Mouse (Mus musculus): ENCODE data around the gene Olfr153. TPM values are rescaled to one million over a fixed set of nuclear protein-coding genes. Genes with fewer than 3 reads are reported as not detected.
"Not testable (repeated sequence)": the region's sequence is repeated elsewhere in the genome, so short reads cannot be mapped to it uniquely, and the experiment has no call there.

Gene Olfr153
- polyA plus RNA-seq (2012; rRNA removed) (not detected in 2 replicates), polyA plus RNA-seq (2014; fragmentation: Nextera tagmentation; extraction: Ambion mirVana) (not detected in 2 replicates)

DNA sequence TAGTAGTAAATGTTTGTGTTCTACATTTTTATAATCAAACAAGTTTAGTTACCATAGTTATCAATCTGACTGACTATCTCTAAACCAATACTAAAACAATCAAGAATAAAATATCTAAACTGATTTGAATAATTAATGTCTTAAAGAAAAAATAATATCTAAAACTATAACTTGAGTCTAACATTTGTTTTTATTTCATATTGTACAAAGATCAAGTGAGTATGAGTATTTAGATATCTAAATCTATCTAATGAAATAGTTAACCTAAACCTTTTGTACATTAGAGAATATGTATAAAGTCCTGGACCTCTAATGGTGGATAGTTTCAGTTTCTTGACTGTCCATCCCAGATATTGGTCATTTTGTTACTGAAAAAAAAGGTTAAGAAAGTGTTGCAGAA is at the start of gene Olfr153:
TSS of gene Olfr153 (plus strand) at position 301 of the 400 bp plus-strand sequence.
- H3K9me3 ChIP-seq (ENCODE audit: control insufficient read depth, low read length) = no peaks in the 10 kb centered on the region
- H3K27me3 ChIP-seq (ENCODE audit: control insufficient read depth, insufficient read depth, low read length) = no peaks in the 10 kb centered on the region
- no peaks in the 10 kb centered on the region for H3K4me1 ChIP-seq (ENCODE audit: control insufficient read depth, insufficient read depth, low read length)
- DNase-seq (ENCODE audit: low spot score) = no peak
- no peak for TF ChIP-seq POLR2A (IDR thresholded peaks at IDR 0.05; ENCODE audit: borderline replicate concordance, extremely low read depth, insufficient read depth, insufficient read length)
- ATAC-seq (ENCODE audit: low FRiP score, low read depth) = no peak
- no peak within 1 kb of the TSS for H3K4me3 ChIP-seq (replicated peaks; ENCODE audit: low read length)
- no peaks in the 10 kb centered on the region for H3K36me3 ChIP-seq (ENCODE audit: control insufficient read depth, insufficient read depth, low read length)
- no peak within 1 kb of the TSS for H3K4me2 ChIP-seq (replicated peaks; ENCODE audit: low read depth, low read length, severe bottlenecking)
- no peak within 1 kb of the TSS for H3K9ac ChIP-seq (ENCODE audit: low read depth, low read length, severe bottlenecking)
- H3K27ac ChIP-seq (replicated peaks; ENCODE audit: low read depth, low read length) = no peak within 1 kb of the TSS

DNA sequence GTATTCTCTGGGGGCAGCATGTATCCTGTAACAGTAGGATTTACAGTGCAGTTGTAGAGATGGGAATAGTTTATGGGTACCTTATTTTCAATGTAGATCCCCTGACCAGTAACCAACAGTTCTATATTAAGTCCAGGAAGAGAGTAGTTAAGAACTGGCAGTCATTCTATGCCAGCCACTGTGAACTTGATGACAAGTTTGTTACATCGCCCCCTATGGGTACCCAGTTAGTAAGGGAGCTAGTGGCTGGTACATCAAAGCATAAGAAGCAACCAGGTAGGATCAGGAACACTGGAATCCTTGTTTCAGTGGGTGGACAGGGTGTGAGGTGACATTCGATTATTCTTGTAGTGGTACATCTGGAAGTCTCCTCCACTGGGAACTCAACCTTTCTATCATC is 49.3 kb upstream of the Olfr153 start:
- no peak overlapping the region for H3K4me2 ChIP-seq (replicated peaks; ENCODE audit: low read depth, low read length, severe bottlenecking)
- H3K4me1 ChIP-seq (ENCODE audit: control insufficient read depth, insufficient read depth, low read length) = no peaks in the 10 kb centered on the region
- TF ChIP-seq POLR2A (IDR thresholded peaks at IDR 0.05; ENCODE audit: borderline replicate concordance, extremely low read depth, insufficient read depth, insufficient read length) = no peak
- no peaks in the 10 kb centered on the region for H3K36me3 ChIP-seq (ENCODE audit: control insufficient read depth, insufficient read depth, low read length)
- H3K27me3 ChIP-seq (ENCODE audit: control insufficient read depth, insufficient read depth, low read length) = no peaks in the 10 kb centered on the region
- no peak for ATAC-seq (ENCODE audit: low FRiP score, low read depth)
- 76% methylated on average over 2 of the region's 2 CpGs for WGBS
- H3K27ac ChIP-seq (replicated peaks; ENCODE audit: low read depth, low read length) = no peak overlapping the region
- no peak for DNase-seq (ENCODE audit: low spot score)
- no peak overlapping the region for H3K9ac ChIP-seq (ENCODE audit: low read depth, low read length, severe bottlenecking)
- H3K4me3 ChIP-seq (replicated peaks; ENCODE audit: low read length) = no peak overlapping the region
- no peaks in the 10 kb centered on the region for H3K9me3 ChIP-seq (ENCODE audit: control insufficient read depth, low read length)

DNA sequence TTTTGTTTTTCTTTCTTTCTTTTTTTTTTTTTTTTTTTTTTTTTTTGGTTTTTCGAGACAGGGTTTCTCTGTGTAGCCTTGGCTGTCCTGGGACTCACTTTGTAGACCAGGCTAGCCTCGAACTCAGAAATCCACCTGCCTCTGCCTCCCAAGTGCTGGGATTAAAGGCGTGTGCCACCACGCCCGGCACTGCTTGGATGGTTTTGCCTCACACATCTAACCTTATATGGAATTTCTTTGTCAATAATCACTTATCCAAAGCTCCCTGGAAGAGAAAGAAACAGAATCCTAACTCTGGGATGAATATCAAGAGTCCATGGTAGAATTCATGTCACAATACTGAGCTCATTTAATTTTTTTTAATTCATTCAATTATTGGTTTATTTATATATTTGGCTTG is 34.6 kb upstream of the Olfr153 start, which contains the start of gene Pramel7:
TSS of gene Pramel7 (minus strand) at position 101 of the 400 bp plus-strand sequence.
- H3K9me3 ChIP-seq (ENCODE audit: control insufficient read depth, low read length); H3K36me3 ChIP-seq (ENCODE audit: control insufficient read depth, insufficient read depth, low read length); H3K9ac ChIP-seq (ENCODE audit: low read depth, low read length, severe bottlenecking); H3K4me1 ChIP-seq (ENCODE audit: control insufficient read depth, insufficient read depth, low read length); H3K4me3 ChIP-seq (replicated peaks; ENCODE audit: low read length); H3K27ac ChIP-seq (replicated peaks; ENCODE audit: low read depth, low read length); H3K27me3 ChIP-seq (ENCODE audit: control insufficient read depth, insufficient read depth, low read length); ATAC-seq (ENCODE audit: low FRiP score, low read depth); DNase-seq (ENCODE audit: low spot score); H3K4me2 ChIP-seq (replicated peaks; ENCODE audit: low read depth, low read length, severe bottlenecking): not testable (repeated sequence)
- WGBS = 96% methylated on average over 3 of the region's 5 CpGs

DNA sequence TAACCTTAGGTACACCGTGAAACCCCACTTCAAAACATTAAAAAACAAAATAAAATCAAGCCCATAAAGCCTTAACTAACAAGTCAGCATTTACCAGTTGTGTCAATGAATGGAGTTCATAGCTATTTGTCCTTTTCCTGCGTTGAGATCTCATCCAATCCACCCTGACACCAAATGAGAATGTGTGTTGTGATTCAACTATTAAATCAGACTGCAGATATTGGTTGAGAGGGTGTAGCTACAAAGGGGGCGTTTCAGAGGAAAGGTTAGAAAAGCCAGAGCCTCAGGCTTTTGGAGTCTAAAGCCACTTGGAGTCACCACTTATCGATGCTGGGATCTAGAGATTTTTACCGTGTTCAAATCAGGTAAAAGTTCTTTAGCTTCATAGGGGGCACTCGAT is 25.3 kb upstream of the Olfr153 start, which contains the start of gene Pramel6:
TSS of gene Pramel6 (plus strand) at position 301 of the 400 bp plus-strand sequence.
- H3K27me3 ChIP-seq (ENCODE audit: control insufficient read depth, insufficient read depth, low read length) = no peaks in the 10 kb centered on the region
- H3K4me3 ChIP-seq (replicated peaks; ENCODE audit: low read length) = no peak within 1 kb of the TSS
- no peaks in the 10 kb centered on the region for H3K36me3 ChIP-seq (ENCODE audit: control insufficient read depth, insufficient read depth, low read length)
- no peak within 1 kb of the TSS for H3K9ac ChIP-seq (ENCODE audit: low read depth, low read length, severe bottlenecking)
- DNase-seq (ENCODE audit: low spot score) (no peak), ATAC-seq (ENCODE audit: low FRiP score, low read depth) (no peak)
- no peak for TF ChIP-seq POLR2A (IDR thresholded peaks at IDR 0.05; ENCODE audit: borderline replicate concordance, extremely low read depth, insufficient read depth, insufficient read length)
- no peak within 1 kb of the TSS for H3K4me2 ChIP-seq (replicated peaks; ENCODE audit: low read depth, low read length, severe bottlenecking)
- H3K4me1 ChIP-seq (ENCODE audit: control insufficient read depth, insufficient read depth, low read length) = no peaks in the 10 kb centered on the region
- 87% methylated on average over 6 of the region's 6 CpGs for WGBS
- no peak within 1 kb of the TSS for H3K27ac ChIP-seq (replicated peaks; ENCODE audit: low read depth, low read length)
- H3K9me3 ChIP-seq (ENCODE audit: control insufficient read depth, low read length) = no peaks in the 10 kb centered on the region; the same call in 1 of the 2 replicates

DNA sequence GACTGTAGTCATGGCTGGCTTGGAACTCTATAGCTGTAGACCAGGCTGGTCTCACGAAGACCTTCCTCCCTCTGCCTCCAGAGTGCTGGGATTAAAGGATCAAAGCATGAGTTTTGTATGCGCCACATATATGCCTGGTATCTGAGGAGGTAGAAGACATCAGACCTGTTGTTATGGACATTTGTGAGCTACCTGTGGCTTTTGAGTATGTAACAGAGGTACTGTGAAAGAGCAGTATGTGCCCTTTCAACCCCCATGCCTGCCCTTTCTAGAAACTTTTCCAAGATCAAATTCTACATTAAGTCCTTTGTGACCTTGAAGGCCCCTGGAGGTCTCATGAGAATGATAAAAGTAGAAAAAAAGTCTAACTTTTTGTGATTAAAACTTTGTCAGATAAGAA is 16.6 kb upstream of the Olfr153 start:
- H3K36me3 ChIP-seq (ENCODE audit: control insufficient read depth, insufficient read depth, low read length) = no peaks in the 10 kb centered on the region
- no peak overlapping the region for H3K4me2 ChIP-seq (replicated peaks; ENCODE audit: low read depth, low read length, severe bottlenecking)
- no peaks in the 10 kb centered on the region for H3K4me1 ChIP-seq (ENCODE audit: control insufficient read depth, insufficient read depth, low read length)
- no peaks in the 10 kb centered on the region for H3K9me3 ChIP-seq (ENCODE audit: control insufficient read depth, low read length)
- no peak for TF ChIP-seq POLR2A (IDR thresholded peaks at IDR 0.05; ENCODE audit: borderline replicate concordance, extremely low read depth, insufficient read depth, insufficient read length)
- ATAC-seq (ENCODE audit: low FRiP score, low read depth) (no peak), DNase-seq (ENCODE audit: low spot score) (no peak)
- no peak overlapping the region for H3K9ac ChIP-seq (ENCODE audit: low read depth, low read length, severe bottlenecking)
- no peak overlapping the region for H3K4me3 ChIP-seq (replicated peaks; ENCODE audit: low read length)
- H3K27me3 ChIP-seq (ENCODE audit: control insufficient read depth, insufficient read depth, low read length) = no peaks in the 10 kb centered on the region
- 88% methylated on average over 2 of the region's 2 CpGs for WGBS
- no peak overlapping the region for H3K27ac ChIP-seq (replicated peaks; ENCODE audit: low read depth, low read length)
